Mouse (Mus musculus) erythroid progenitor cell, adult 5-6 weeks (primary cell): ENCODE measurements around the gene Cdc42. TPM values are rescaled to one million over a fixed set of nuclear protein-coding genes. Genes with fewer than 3 reads are reported as not detected.

ENCODE experiments used
- ATAC-seq: replicated peaks from 2 replicates; pipeline ENCODE4 v1.8.0; 2016; ENCODE audit warnings: moderate number of reproducible peaks, mild to moderate bottlenecking, moderate TSS enrichment, inconsistent platforms; ENCODE audit not compliant: poor library complexity, low FRiP score, severe bottlenecking
- total RNA-seq, 2 experiments: library from RNA; stranded (forward) in 1 of 2; stranded (reverse) in 1 of 2; fragments of 150-400 nt in 1 of 2; fragments of 186-747, 209-891 nt in 1 of 2; gene quantifications; 2 replicates each; pipeline versions ENCODE4 v1.2.3 to v1.2.4; 2015 to 2017; ENCODE audit warnings: low replicate concordance in 2 of 2

Cdc42 gene
- total RNA-seq, 2 experiments from 2014 or later, result 178 to 321 TPM

DNA sequence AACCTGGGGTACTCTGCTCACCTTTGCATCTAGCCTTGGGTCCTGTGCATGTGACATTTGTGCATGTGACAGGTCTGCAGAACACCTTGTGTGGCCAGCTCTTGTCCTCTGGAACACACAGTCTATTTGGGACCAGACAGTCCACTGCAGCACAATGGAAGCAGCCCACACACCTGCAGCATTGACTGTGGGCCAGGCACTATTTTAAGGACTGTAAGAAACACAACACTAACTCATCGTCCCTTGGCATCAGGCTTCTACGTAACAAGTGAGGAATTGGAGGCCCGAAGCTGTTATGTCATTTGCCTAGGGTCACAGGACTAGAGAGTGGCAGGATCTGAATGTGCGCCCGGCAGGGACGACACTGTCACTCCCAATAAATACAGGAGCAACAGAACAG lies 67.8 kb downstream of the Cdc42 start:
- ATAC-seq, result no peak

DNA sequence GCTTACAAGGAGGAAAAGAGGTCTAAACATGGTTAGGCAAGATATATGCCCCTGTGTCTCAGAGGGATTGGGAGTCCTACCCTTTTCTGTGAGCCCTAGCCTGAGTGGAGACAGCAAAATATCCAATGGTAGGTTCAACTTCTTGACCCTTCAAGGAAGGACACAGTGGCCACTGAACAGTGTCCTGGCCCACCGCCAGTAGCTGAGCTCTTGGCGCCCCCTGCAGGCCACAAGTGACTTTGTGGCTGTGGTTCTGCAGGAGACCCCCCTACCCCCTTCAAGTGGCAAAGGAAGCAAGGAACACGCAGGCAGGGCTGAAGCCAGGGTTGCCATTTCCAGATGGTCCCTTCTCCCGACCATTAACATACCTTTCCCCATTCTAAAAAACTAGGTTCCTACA lies 69.7 kb downstream of the Cdc42 start:
- ATAC-seq, result no peak

DNA sequence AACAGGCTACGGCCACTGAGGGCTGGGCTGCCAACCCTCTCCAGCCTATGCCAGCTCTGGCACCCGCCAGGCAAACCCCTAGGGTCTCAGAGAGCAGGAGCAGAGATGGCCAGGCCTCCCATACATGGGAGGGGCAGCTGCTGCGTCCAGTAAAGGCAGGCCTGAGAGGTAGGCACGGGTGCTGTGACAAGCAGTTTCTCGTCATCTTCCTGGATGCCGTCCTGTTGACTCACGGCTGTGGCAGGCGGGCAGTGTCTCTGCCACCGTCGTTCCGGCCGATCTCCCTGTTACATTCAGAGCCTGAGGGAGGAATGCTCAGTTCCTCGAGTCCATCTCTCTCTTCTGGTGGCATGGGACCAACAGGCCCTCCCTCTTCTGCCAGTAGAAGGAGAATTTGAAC lies 70.3 kb downstream of the Cdc42 start:
- no peak for ATAC-seq

- no peak for ATAC-seq
Observed at GRCm38 (mm10) chr4:137286662-137286953, 70.9 kb downstream of the Cdc42 start.

DNA sequence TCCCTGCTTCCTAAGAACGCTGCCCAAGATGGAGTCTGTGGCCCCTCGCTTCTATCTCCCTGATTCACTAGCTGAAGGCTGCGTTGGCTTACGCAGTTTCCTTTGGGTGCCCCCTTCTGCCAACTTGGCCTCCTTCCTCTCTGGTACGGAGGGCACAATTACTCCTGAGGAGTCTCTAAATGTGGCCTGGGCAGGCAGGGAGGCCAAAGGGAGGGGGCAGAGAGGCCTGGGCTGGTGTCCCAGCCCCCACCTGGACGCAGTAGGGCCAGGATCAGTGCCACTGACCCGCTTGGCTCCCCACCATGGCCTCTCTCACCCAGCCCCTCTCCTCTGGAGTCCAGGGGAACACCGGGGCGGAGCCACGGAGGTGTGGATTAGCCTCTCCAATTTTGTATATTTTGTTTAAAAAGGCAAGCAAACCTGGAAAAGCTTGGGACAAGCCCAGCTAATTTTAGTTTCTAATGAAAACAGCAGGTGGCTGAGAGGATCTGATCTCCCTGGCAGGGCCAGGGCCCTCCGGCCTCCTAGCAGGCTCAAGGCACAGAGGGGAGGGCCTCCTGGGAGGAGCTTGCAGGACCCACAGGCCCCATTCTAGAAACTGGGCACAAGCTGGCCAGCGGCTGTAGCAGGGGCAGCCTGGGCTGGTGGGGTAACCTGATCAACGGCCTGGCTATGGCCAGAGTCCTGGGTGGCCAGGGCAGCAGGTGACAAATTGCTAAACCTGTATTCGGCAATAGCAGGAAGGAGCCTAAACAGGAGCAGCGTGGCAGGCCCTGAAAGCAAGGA lies 71.5 kb downstream of the Cdc42 start:
- ATAC-seq, result no peak

DNA sequence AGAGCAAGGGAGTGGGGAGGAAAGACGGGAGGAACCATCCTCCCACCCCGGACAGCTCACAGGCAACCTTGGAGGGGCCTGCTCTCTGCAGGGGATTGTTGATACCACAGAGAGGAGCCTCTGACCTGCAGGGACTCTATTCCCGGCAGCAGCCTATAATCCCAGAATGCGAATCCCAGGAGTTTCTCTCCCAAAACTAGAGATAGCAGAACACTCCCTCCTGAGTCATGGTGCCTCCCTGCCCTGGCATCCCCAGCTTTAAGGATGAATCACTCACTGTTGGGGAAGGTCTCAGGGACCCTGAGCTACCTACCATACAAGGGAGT lies 74.2 kb downstream of the Cdc42 start:
- ATAC-seq, result no peak

GRCm38 (mm10) chr4:137282584-137283406 lies 74.7 kb downstream of the Cdc42 start:
- ATAC-seq, result no peak

GRCm38 (mm10) chr4:137282122-137282521 lies 75.4 kb downstream of the Cdc42 start:
- ATAC-seq, result no peak

GRCm38 (mm10) chr4:137281273-137281672 lies 76.2 kb downstream of the Cdc42 start:
- no peak for ATAC-seq

GRCm38 (mm10) chr4:137279346-137279745 lies 78.2 kb downstream of the Cdc42 start:
- no peak for ATAC-seq

- no peak for ATAC-seq
Observed at GRCm38 (mm10) chr4:137278144-137279040, 79.1 kb downstream of the Cdc42 start.

DNA sequence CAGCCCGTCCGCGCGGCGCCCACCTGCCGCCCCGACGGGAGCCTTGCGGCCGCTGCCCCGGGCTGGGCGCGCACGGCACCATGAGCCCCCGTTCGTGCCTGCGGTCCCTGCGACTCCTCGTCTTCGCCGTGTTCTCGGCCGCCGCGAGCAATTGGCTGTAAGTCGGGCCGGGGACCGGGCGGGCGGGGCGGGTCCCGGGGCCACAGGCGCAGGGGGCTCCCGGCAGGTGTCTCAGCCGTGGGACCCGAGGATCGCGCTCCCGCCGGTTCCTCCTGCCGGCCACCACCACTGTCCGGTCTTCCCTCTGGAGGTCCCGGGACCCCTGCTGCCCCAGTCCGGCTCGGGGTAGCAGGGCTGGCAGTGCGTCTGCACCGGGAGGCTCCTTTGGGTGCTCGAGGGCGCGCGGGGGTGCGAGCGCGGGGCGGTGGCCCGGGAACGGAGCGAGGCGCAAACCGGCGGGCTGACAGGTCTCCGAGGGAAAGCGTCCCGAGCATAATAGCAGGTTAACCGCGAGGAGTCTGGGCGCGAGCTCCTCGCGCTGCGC lies 79.8 kb downstream of the Cdc42 start:
- ATAC-seq, result no peak

- no peak for ATAC-seq
Observed at GRCm38 (mm10) chr4:137277166-137277513, 80.4 kb downstream of the Cdc42 start, which contains the start of gene Wnt4. Wnt4 (plus strand) TSS chr4:137277489.

- ATAC-seq, result no peak
Observed at GRCm38 (mm10) chr4:137276443-137277165, 80.9 kb downstream of the Cdc42 start.

GRCm38 (mm10) chr4:137274304-137274703 lies 83.2 kb downstream of the Cdc42 start:
- no peak for ATAC-seq

- ATAC-seq, result no peak
Observed at GRCm38 (mm10) chr4:137271856-137272255, 85.7 kb downstream of the Cdc42 start.
